Mouse (Mus musculus): ENCODE data around the gene 1700017N19Rik. TPM values are rescaled to one million over a fixed set of nuclear protein-coding genes. Genes with fewer than 3 reads are reported as not detected.
"Not testable (repeated sequence)": the region's sequence is repeated elsewhere in the genome, so short reads cannot be mapped to it uniquely, and the experiment has no call there.

1700017N19Rik gene
- not detected for total RNA-seq (2021)
- long read RNA-seq, experiment 1: 0 reads
- long read RNA-seq, experiment 2: 0 reads

GRCm38 (mm10) chr10:100590323-100590722 is at the start of gene 1700017N19Rik, which contains the start of gene 4930430F08Rik:
1700017N19Rik (plus strand) TSS chr10:100590484.
4930430F08Rik (minus strand) TSS chr10:100590423.
- DNase-seq: no peak

- DNase-seq: no peak
Observed at GRCm38 (mm10) chr10:100556566-100557175, 33.6 kb upstream of the 1700017N19Rik start.

GRCm38 (mm10) chr10:100560194-100560883 is 29.9 kb upstream of the 1700017N19Rik start:
- DNase-seq: not testable (repeated sequence)

GRCm38 (mm10) chr10:100564112-100564511 is 26.2 kb upstream of the 1700017N19Rik start:
- DNase-seq: no peak

GRCm38 (mm10) chr10:100571707-100572106 is 18.6 kb upstream of the 1700017N19Rik start:
- no peak for DNase-seq

GRCm38 (mm10) chr10:100574505-100575149 is 15.7 kb upstream of the 1700017N19Rik start:
- no peak for DNase-seq

- no peak for DNase-seq
Observed at GRCm38 (mm10) chr10:100575294-100575693, 15.0 kb upstream of the 1700017N19Rik start.

- peak; percentile 13 to 22 for DNase-seq
Observed at GRCm38 (mm10) chr10:100584178-100584577, 6.1 kb upstream of the 1700017N19Rik start.

GRCm38 (mm10) chr10:100588524-100588923 is 1.8 kb upstream of the 1700017N19Rik start:
- DNase-seq: no peak

GRCm38 (mm10) chr10:100588932-100589388 is 1.3 kb upstream of the 1700017N19Rik start:
- DNase-seq: peak; percentile 90 to 91

- DNase-seq: no peak
Observed at GRCm38 (mm10) chr10:100598339-100598738, 8.1 kb downstream of the 1700017N19Rik start.

GRCm38 (mm10) chr10:100603511-100603910 is 13.2 kb downstream of the 1700017N19Rik start:
- no peak for DNase-seq

GRCm38 (mm10) chr10:100604254-100604653 is 14.0 kb downstream of the 1700017N19Rik start:
- no peak for DNase-seq

- DNase-seq: no peak
Observed at GRCm38 (mm10) chr10:100617233-100617903, 27.1 kb downstream of the 1700017N19Rik start.

- DNase-seq: peak in 1 of 2 experiments; percentile 8
Observed at GRCm38 (mm10) chr10:100619474-100619873, 29.2 kb downstream of the 1700017N19Rik start.

- DNase-seq: no peak
Observed at GRCm38 (mm10) chr10:100620040-100620439, 29.8 kb downstream of the 1700017N19Rik start.

GRCm38 (mm10) chr10:100622494-100622893 is 32.2 kb downstream of the 1700017N19Rik start:
- no peak for DNase-seq

GRCm38 (mm10) chr10:100629762-100630438 is 39.6 kb downstream of the 1700017N19Rik start:
- DNase-seq: peak; percentile 14 to 44

GRCm38 (mm10) chr10:100642887-100643286 is 52.6 kb downstream of the 1700017N19Rik start:
- no peak for DNase-seq

- no peak for DNase-seq
Observed at GRCm38 (mm10) chr10:100645331-100645935, 55.1 kb downstream of the 1700017N19Rik start.

- no peak for DNase-seq
Observed at GRCm38 (mm10) chr10:100654183-100654582, 63.9 kb downstream of the 1700017N19Rik start.
